Mouse (Mus musculus): Measurements from ENCODE around the gene Aadat. TPM values are rescaled to one million over a fixed set of nuclear protein-coding genes. Genes with fewer than 3 reads are reported as not detected.

Aadat gene
- polyA plus RNA-seq (2014; fragmentation: Illumina TruSeq; extraction: RNeasy Lipid Tissue Mini Kit (QIAGEN cat#74804); ENCODE audit: low read depth, low replicate concordance): 0.59 TPM

GRCm38 (mm10) chr8:60505653-60506521 lies at the start of gene Aadat:
Aadat (plus strand) TSS chr8:60505932.

GRCm38 (mm10) chr8:60503098-60503497 lies 2.6 kb upstream of the Aadat start, which contains the start of gene Gm10283:
Gm10283 (minus strand) TSS chr8:60503198.

Other genes with a start within 250 kb of the Aadat start
- gene Gm10283, start 2.7 kb upstream of the Aadat start, polyA plus RNA-seq (2014; fragmentation: Illumina TruSeq; extraction: RNeasy Lipid Tissue Mini Kit (QIAGEN cat#74804); ENCODE audit: low read depth, low replicate concordance): not detected
- 174 TPM for gene Mfap3l, start 126.9 kb downstream of the Aadat start, polyA plus RNA-seq (2014; fragmentation: Illumina TruSeq; extraction: RNeasy Lipid Tissue Mini Kit (QIAGEN cat#74804); ENCODE audit: low read depth, low replicate concordance)

Measured in testis, adult 10 weeks (tissue).